ENCODE assay signal across 14 mouse cellular contexts in genomic region chr7:110772343-110772742, GRCm38 (mm10). TPM values are rescaled to one million over a fixed set of nuclear protein-coding genes. Genes with fewer than 3 reads are reported as not detected.
DNase-seq lines count a peak whose midpoint lies in the region; ATAC-seq and TF ChIP-seq lines count a peak whose summit lies in the region.
"Had no signal": no experiment of that assay in that cellular context is flagged by ENCODE, and none has a peak within 500 bp of the region (broad histone marks: within the 10 kb centered on the region; RNA-seq: fewer than 3 reads in every experiment).

No protein-coding gene starts in this region.

- H3K4me2 ChIP-seq in intestine, postnatal 0 days (replicated peaks; ENCODE audit: low read depth) = no peak overlapping the region
- H3K4me2 ChIP-seq in intestine, embryonic 16.5 days (ENCODE audit: low read depth, low read length) = no peak overlapping the region
- H3K4me2 ChIP-seq in liver, embryonic 13.5 days = no peak overlapping the region
- H3K4me2 ChIP-seq: hindbrain, embryonic 14.5 days; midbrain, embryonic 13.5 days; neural tube, embryonic 12.5 days had no signal

- 69% methylated on average over 3 of the region's 3 CpGs for WGBS in intestine, postnatal 0 days
- WGBS in intestine, embryonic 16.5 days = 79% methylated on average over 3 of the region's 3 CpGs
- 63% methylated on average over 3 of the region's 3 CpGs for WGBS in bone marrow, adult 2 months
- 28% methylated on average over 3 of the region's 3 CpGs for WGBS in kidney, adult 2 months
- 73% methylated on average over 3 of the region's 3 CpGs for WGBS in liver, embryonic 13.5 days (ENCODE audit: insufficient replicate concordance)

- intact Hi-C loops in gastrocnemius, postnatal 14 days (cut with DNase I; ENCODE audit: low total_unique reads) = no loop called here

- no peaks in the 10 kb centered on the region for H3K9me3 ChIP-seq in intestine, postnatal 0 days (ENCODE audit: control insufficient read depth)
- H3K9me3 ChIP-seq in intestine, embryonic 16.5 days (ENCODE audit: control insufficient read depth, low read length) = no peaks in the 10 kb centered on the region
- no peaks in the 10 kb centered on the region for H3K9me3 ChIP-seq in liver, embryonic 13.5 days (replicated peaks)
- H3K9me3 ChIP-seq: midbrain, embryonic 13.5 days; neural tube, embryonic 12.5 days had no signal

- H3K9ac ChIP-seq in intestine, postnatal 0 days (ENCODE audit: low read depth, low read length) = no peak overlapping the region
- no peak overlapping the region for H3K9ac ChIP-seq in intestine, embryonic 16.5 days (ENCODE audit: low read depth, low read length)
- H3K9ac ChIP-seq in liver, embryonic 13.5 days = peak overlapping the region; percentile 89
- H3K9ac ChIP-seq: hindbrain, embryonic 14.5 days; midbrain, embryonic 13.5 days; neural tube, embryonic 12.5 days had no signal

- ATAC-seq in intestine, postnatal 0 days = peak; percentile 14; the same call in 1 of the 2 replicates
- no peak for ATAC-seq in intestine, embryonic 16.5 days
- ATAC-seq in liver, embryonic 13.5 days (ENCODE audit: low read depth) = no peak
- ATAC-seq: midbrain, embryonic 13.5 days had no signal

- no peak for TF ChIP-seq POLR2A in bone marrow, adult 2 months (IDR thresholded peaks at IDR 0.05; ENCODE audit: borderline replicate concordance, control insufficient read depth, low read depth, low read length)
- no peak for TF ChIP-seq POLR2A in kidney, adult 2 months (IDR thresholded peaks at IDR 0.05; ENCODE audit: low read depth, low read length)

- H3K4me1 ChIP-seq in intestine, postnatal 0 days (replicated peaks; ENCODE audit: control insufficient read depth, insufficient read depth, low read length) = peaks cover 5% of the 10 kb centered on the region
- peaks cover 25% of the 10 kb centered on the region for H3K4me1 ChIP-seq in intestine, embryonic 16.5 days (ENCODE audit: control insufficient read depth, insufficient read depth, low read length)
- peaks cover 20% of the 10 kb centered on the region for H3K4me1 ChIP-seq in bone marrow, adult 2 months (ENCODE audit: control insufficient read depth, insufficient read depth, low read length)
- peaks cover 21% of the 10 kb centered on the region for H3K4me1 ChIP-seq in kidney, adult 2 months (ENCODE audit: control insufficient read depth, insufficient read depth, low read length)
- H3K4me1 ChIP-seq in liver, embryonic 13.5 days (replicated peaks) = peaks cover 94% of the 10 kb centered on the region

- H3K27ac ChIP-seq in intestine, postnatal 0 days (ENCODE audit: low read depth, low read length) = no peak overlapping the region
- no peak overlapping the region for H3K27ac ChIP-seq in intestine, embryonic 16.5 days (ENCODE audit: low read length)
- H3K27ac ChIP-seq in bone marrow, adult 2 months (ENCODE audit: control insufficient read depth, insufficient read depth, low read depth, low read length, poor library complexity) = peak overlapping the region; percentile 88
- H3K27ac ChIP-seq in kidney, adult 2 months (ENCODE audit: insufficient read depth, low read depth, low read length) = peak overlapping the region; percentile 86
- H3K27ac ChIP-seq in liver, embryonic 13.5 days = peak overlapping the region; percentile 98
- H3K27ac ChIP-seq: hindbrain, embryonic 14.5 days; midbrain, embryonic 13.5 days; neural tube, embryonic 12.5 days had no signal

- H3K4me3 ChIP-seq in intestine, postnatal 0 days (ENCODE audit: low read depth, low read length) = no peak overlapping the region
- H3K4me3 ChIP-seq in intestine, embryonic 16.5 days (ENCODE audit: low read length) = no peak overlapping the region
- no peak overlapping the region for H3K4me3 ChIP-seq in bone marrow, adult 2 months (replicated peaks; ENCODE audit: control insufficient read depth, low read depth, low read length)
- H3K4me3 ChIP-seq in kidney, adult 2 months (ENCODE audit: insufficient read depth, low read depth, low read length) = no peak overlapping the region
- no peak overlapping the region for H3K4me3 ChIP-seq in liver, embryonic 13.5 days (replicated peaks)
- H3K4me3 ChIP-seq: midbrain, embryonic 13.5 days; neural tube, embryonic 12.5 days had no signal

- peak; percentile 71 for DNase-seq in kidney, adult 2 months
- no peak for DNase-seq in liver, embryonic 13.5 days
- no peak for DNase-seq in cerebellum, postnatal 14 days
- no peak for DNase-seq in layer of hippocampus, adult 9-10 months (ENCODE audit: low spot score)
- no peak for DNase-seq in gastrocnemius, postnatal 14 days
- DNase-seq: adrenal gland, adult 8-10 months; retina, postnatal 1 day had no signal

- H3K36me3 ChIP-seq in intestine, postnatal 0 days (ENCODE audit: control insufficient read depth, insufficient read depth) = no peaks in the 10 kb centered on the region
- H3K36me3 ChIP-seq in intestine, embryonic 16.5 days (ENCODE audit: control insufficient read depth, insufficient read depth, low read length) = no peaks in the 10 kb centered on the region
- no peaks in the 10 kb centered on the region for H3K36me3 ChIP-seq in kidney, adult 2 months (ENCODE audit: control insufficient read depth, insufficient read depth, low read length)
- peaks cover under 1% of the 10 kb centered on the region; the same call in 1 of the 2 replicates for H3K36me3 ChIP-seq in liver, embryonic 13.5 days
- H3K36me3 ChIP-seq: midbrain, embryonic 13.5 days; neural tube, embryonic 12.5 days had no signal

- no peak for TF ChIP-seq CTCF in intestine, postnatal 0 days (IDR thresholded peaks at IDR 0.05; ENCODE audit: low read depth)
- TF ChIP-seq CTCF in bone marrow, adult 2 months (IDR thresholded peaks at IDR 0.05; ENCODE audit: control insufficient read depth, insufficient read depth, low read length) = no peak
- TF ChIP-seq CTCF in kidney, adult 2 months (conservative IDR thresholded peaks at IDR 0.05; ENCODE audit: insufficient read depth, insufficient read length, low read depth, low read length) = no peak

- no peaks in the 10 kb centered on the region for H3K27me3 ChIP-seq in intestine, postnatal 0 days (replicated peaks; ENCODE audit: control insufficient read depth, insufficient read depth, low read length)
- H3K27me3 ChIP-seq in intestine, embryonic 16.5 days (replicated peaks; ENCODE audit: control insufficient read depth, insufficient read depth, low read length) = no peaks in the 10 kb centered on the region
- no peaks in the 10 kb centered on the region for H3K27me3 ChIP-seq in kidney, adult 2 months (replicated peaks; ENCODE audit: control insufficient read depth, insufficient read depth, low read length)
- peaks cover 19% of the 10 kb centered on the region for H3K27me3 ChIP-seq in liver, embryonic 13.5 days
- H3K27me3 ChIP-seq: CH12.LX had no signal

RNA-seq across cellular contexts. Expression of gene Ampd3, which starts 4.3 kb away (rescaled TPM):
- 7.0 and 7.4 TPM in 2 replicates for polyA plus RNA-seq in intestine, postnatal 0 days (2015; fragmentation: Nextera tagmentation; extraction: Ambion mirVana)
- 4.0 and 4.5 TPM in 2 replicates for polyA plus RNA-seq in intestine, embryonic 16.5 days (2015; fragmentation: Nextera tagmentation; extraction: Ambion mirVana)
- 25.5 and 36.5 TPM in 2 replicates for polyA plus RNA-seq in bone marrow, adult 2 months (2011; ENCODE audit: insufficient read depth, insufficient read length, low replicate concordance, missing spikeins)
- polyA plus RNA-seq in kidney, adult 2 months (2012; rRNA removed) = 23.4 and 26.4 TPM in 2 replicates
- polyA plus RNA-seq in liver, embryonic 13.5 days (2015; fragmentation: Nextera tagmentation; extraction: Ambion mirVana) = 26.2 and 34.2 TPM in 2 replicates
- total RNA-seq in gastrocnemius, postnatal 14 days (2021) = 1 to 10 TPM; 6.6 to 7.7 TPM

Comparison
In these comparisons a context has a peak if more than half of its experiments do, and no peak if none do; other contexts are left out.
1. H3K27ac ChIP-seq: peak in bone marrow, adult 2 months (single experiment), kidney, adult 2 months (single experiment) and liver, embryonic 13.5 days (single experiment); none in intestine, postnatal 0 days (single experiment) and intestine, embryonic 16.5 days (single experiment).